Mouse (Mus musculus) brain, adult 2 months (tissue): Measurements from ENCODE around the gene Cfap57.
A peak's percentile ranks its signal among the peaks of the same experiment; 100 is the strongest.

ENCODE experiments used
- DNase-seq: peaks from one replicate; pipeline ENCODE4 v3.0.0; 2011; ENCODE audit warnings: low read depth, low spot score

Cfap57 gene

DNA sequence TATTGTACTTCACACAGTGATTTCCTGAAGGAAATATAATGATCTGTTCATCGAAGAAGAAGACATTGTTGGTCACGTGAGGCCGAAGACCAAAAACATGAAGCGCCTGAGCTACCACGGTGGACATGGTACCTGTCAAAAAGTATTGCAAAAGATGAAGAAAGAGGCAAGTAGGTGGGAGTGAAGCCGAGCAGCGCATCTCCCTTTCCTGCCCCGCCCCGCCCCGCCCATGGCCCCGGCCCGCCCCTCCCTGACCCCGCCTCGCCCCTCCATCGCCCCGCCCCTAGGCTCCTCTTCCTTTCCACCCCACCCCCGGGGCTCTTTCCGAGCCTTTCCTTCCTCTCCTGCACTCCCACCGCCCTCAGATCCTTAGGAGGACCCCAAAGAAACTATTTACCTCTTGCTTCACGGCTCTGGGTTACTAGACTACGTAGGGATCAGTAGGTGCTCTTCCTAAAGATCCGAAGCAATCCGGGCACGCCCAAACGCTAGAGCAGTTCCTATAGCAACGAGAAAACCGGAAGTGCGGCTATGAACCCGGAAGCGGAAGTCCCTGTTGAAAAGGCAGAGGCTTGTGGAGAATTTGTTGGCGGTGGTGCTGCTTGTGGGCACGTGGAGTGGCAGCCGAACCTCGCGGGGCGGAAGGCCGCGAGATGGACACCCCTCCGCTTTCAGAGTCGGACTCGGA is at the start of gene Cfap57, which contains the start of gene Ebna1bp2:
Gene Cfap57 (minus strand): TSS at position 499 of the 688 bp plus-strand sequence.
Gene Ebna1bp2 (plus strand): TSS at position 521 of the 688 bp plus-strand sequence.
- peak; percentile 97 for DNase-seq

DNA sequence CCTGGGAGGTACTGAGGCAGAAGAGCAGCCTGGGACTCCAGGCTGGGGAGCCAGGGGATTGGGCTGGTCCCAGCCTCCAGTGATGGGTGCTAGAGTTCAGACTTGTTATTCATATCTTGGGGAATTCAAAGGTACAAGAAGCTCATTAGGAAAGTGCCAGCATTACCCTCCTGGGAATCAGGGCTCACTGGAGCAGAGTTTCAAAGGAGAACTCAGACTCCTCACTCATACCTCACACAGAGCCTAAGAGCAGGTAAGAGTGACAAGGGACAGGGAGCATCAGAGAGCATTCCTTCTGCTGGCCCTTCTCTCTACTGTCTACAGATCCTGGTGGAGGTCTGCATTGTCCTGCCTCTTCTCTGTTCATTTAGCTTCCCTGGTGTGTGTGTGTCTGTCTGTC is 38.1 kb upstream of the Cfap57 start, which contains the start of gene Olfr62:
Gene Olfr62 (plus strand): TSS at position 301 of the 400 bp plus-strand sequence.
- DNase-seq: no peak

DNA sequence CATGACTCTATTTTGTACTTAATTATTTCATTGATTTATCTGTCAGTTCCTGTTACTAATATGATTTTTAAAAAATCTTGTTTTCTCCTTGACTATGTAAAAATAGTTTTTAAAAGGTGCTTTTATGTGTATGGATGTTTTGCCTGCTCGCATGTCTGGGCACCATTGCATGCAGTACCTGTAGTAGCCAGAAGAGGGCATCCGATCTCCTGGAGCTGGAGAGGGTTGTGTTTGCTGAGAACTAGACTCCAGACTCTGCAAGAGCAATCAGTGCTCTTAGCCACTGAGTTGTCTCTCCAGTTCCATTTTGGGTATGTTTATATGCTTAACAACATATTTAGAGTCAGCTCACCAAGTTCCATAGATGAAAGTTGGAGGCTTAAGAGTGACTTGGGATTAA is 24.7 kb upstream of the Cfap57 start:
- DNase-seq: peak; percentile 77

DNA sequence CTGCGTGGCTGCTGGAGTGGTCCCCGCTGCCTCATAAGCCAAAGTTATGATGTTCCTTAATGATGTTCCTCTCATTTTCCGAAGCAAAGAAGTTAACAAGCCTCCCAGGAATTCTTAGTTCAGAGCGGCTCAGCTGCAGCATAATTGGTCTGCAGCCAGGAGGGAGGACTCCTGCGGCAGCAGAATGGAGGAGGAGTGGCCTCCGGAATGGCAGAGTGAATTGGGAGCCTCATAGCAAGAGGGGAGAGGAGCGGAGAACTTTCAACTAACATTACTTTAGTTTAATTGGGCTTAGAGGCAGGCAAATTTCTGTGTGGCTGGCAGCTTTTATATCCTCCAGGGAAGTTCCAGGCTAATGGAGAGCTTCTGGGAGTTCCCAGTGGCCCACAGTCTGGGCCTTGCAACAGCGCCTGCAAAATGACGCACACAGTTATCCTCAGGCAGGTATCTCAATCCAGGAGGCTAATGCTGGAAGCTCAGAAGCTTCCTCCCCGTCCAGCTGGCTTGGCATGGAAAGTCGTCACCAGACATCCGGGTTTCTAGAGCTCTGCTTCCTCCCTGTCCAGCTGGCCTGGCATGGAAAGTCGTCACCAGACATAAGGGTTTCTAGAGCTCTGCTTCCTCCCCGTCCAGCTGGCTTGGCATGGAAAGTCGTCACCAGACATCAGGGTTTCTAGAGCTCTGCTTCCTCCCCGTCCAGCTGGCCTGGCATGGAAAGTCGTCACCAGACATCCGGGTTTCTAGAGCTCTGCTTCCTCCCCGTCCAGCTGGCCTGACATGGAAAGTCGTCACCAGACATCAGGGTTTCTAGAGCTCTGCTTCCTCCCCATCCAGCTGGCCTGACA is 22.0 kb upstream of the Cfap57 start:
- DNase-seq: peak; percentile 58

DNA sequence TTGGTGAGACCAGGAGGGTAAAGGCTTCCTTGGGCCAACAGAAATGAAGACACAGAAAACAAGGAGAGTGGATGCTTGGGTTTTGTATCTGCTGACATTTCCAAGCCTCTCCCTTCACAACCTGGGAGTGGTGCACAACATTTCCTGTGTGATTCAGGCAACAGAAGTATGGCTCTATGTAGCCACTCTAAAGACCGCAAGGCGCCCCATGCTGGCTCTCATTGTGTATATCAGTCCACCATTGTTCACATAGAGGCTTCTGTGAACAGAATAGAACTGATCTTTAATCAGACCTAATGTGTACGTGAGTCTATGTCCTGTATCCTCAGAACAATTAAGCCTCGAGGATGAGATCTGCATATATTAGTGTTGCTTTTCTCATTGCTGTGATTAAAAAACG is 9.7 kb upstream of the Cfap57 start:
- DNase-seq: no peak

DNA sequence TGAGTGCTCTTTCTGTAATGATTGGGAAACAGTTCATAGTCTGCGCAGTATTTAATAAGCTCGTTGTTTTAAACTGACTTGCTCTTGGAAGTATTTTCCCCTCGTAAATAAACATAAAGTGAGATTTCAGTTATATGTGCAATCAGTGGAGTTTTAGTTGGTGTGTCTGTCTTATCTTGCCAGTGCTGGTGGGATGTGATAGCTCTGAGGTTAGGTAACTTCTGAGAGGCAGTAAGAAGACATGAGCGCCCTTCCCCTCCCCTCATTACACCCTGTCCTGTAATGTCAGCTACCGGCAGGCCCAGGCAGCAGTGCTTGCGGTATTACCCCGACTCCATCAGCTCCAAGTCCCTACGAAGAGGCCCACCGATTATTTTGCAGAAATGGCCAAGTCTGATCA is 1.2 kb upstream of the Cfap57 start:
- no peak for DNase-seq

DNA sequence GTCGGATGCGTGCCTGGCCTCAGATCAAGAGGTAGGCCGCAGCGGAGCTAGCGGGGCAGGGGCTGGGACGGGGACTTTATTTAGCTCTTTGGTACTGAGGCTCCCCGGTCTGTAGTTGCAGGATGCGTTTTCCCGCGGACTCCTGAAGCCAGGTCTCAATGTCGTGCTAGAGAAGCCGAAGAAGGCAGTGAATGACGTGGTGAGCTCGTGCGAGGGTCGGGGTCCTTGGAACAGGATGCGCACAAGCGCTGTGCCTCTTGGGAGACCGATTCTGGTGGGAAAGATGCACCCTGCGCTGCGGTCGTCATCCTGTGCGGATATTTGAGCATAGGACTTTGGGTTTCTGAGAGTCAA is 367 bp upstream of the Cfap57 start:
- no peak for DNase-seq

DNA sequence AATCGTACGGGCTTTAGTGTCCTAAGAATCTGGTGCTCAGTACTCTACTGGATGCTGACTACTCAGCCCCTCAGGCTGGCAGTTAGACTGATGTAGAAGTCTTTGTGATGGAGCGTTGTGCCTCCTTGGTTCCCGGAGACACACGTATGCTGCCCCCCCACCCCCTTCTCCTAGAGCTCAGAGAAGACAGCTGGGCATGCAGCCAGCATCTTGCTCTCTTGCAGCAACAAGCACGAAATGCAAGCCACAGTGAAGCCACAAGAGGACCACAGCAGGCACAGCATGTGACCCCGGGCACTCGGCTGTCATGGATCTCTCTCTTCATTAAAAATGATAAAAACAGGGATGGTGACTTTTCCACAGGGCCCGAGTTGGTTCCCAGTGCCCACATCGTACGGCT is 5.2 kb downstream of the Cfap57 start:
- no peak for DNase-seq

DNA sequence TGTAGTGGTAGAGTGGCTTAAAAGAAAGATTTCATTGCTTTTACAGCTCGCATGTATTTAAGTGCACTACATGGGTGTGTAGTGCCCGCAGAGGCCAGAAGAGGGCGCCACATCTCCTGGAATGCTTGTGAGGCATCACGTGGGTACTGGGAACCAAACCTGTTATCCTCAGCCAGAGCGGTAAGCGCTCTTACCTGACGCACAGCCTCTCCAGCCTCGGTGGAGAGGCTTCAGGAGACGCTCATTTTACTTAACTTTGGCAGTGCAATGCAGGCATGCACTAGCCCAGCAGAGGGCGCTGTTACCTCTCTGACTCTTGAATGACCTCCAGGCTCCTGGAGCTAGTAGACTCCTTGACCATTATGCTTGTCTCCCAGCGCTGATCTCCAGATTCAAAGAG is 8.0 kb downstream of the Cfap57 start:
- peak; percentile 6 for DNase-seq

DNA sequence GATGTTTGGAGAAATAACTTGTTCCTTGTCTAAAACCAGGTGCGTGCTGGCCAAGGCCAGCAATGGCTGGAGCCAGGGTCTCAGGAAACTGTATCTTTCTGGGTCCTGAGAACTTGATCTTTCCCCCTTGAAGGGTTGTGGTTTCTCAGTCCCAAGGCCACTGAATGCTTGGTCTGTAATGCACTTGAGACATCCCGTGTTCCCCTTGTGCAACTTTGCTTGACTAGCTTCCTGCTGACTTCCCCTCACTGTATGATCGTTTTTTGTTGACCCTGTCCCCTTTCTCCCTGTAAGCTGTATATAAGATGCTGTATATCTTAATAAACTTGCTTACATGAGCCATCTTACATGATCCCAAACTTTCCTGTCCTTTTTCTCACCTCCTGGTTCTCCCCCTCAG is 10.7 kb downstream of the Cfap57 start:
- DNase-seq: no peak

DNA sequence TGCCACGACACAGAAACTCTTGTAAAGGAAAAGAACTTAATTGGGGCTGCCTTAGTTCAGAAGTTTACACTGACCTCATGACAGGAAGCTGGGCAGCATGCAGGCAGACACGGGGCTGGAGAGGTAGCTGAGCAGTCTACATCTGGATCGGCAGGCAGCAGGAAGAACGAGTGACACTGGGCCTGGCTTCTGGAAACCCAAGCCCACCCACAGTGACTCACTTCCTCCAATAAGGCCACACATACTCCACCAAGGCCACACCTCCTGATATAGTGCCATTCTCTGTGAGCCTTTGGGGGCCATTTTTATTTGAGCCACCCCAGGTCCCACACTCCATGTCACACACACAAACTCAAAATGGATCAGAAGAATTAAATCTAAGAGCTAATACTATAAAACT is 16.5 kb downstream of the Cfap57 start:
- DNase-seq: no peak

DNA sequence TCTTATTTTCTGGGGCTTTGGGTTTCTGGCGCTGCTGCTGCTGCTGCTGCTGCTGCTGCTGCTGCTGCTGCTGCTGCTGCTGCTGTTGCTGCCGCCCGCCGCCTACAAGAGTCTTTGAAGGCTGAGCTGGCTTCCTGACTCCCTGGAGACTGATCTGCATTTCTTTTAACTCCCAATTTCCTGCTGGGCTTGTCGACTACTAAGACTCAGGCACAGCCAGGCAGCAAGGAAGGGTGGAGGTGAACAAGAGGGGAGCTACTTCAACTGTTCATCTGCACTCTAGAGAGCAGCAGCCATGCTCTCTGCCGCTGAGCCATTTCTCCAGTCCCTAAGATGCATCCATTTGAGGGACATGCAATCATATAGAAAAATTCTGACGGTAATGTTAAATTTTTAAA is 30.8 kb downstream of the Cfap57 start:
- peak; percentile 33 for DNase-seq

DNA sequence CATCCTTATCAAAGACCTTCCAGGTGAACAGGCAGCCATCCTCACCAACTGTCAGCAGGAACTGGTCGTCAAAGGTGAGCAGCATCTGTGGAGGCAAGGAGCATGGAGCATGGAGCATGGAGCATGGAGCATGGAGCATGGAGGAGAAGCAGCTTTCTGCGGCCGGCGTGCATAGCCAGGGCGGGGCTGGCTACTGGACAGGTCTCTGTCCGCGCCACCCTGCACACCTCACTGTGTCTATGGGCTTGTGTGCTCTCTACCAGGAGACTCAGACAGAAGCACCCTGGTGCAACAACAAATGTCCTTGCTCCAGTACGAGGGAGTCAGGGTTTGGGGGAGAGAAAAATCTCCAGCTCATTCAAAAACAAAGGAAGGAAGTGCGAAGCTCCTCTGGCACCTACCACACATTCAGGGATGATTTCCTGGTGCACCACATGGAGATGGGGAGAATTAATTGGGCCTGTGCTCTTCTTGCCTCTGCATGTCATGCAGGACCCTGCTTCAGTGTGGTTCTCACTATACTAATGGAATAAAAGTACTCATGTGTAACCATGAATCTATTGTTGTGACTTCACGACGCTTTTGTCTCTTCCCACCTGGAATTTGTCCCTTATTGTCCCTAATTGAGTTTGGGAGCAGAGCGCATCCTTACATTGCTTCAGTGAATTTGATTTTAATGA is 31.4 kb downstream of the Cfap57 start:
- no peak for DNase-seq

DNA sequence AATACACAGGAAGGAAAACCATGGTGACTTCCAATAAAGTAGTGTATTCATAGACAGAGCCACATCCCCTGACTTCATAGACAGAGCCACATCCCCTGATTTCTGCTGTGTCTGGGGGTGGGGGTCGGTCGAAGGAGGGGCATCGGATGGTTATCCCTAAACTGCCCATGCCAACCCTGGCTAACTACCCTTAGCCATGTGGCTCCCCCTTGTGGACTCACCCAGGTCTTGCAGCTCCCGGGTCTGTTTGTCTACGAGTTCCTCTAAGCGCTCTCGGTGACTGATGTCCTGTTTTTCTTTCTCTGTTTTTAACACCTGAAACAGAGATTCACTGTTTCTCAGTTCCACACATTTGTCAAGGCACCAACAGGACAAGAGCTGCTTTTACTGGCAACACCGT is 37.9 kb downstream of the Cfap57 start:
- DNase-seq: no peak

DNA sequence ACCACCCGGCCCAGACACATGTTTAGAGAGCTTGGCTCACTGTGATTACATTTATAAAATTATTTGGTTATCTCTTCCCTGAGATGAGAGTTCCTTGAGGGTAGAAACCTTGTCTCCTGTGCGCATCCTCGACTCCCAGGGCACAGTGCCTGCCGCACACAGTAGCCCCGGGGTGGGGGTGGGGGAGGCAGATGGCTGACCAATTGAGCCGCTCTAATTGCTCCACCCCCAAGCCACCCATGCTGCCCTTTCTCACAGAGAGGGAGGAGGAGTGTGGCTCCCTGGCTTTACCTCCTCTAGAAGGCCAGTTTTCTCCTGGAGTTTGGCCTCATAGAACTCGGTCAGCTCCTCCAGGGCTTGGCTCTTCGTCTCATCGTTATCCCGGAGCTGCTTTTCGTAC is 39.1 kb downstream of the Cfap57 start:
- DNase-seq: no peak

DNA sequence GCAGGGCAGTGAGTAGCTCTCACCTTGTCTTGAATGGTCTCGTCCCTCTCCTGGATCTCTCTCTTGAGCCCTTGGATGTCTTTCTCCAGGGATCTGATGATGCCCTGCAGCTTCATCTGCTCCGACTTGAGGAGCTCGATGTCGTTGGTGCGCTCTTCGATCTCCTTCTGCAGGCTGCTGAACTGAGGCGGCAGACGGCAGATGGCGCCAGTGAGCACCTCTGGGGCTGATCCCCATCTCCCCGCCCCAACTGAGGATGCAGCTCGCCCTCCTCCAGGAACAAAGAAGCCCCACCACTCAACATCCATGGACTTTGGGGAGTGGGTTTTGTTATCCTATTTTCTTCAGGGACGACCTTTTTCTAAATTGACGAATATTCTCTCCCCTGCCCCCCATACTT is 41.3 kb downstream of the Cfap57 start:
- peak; percentile 36 for DNase-seq

DNA sequence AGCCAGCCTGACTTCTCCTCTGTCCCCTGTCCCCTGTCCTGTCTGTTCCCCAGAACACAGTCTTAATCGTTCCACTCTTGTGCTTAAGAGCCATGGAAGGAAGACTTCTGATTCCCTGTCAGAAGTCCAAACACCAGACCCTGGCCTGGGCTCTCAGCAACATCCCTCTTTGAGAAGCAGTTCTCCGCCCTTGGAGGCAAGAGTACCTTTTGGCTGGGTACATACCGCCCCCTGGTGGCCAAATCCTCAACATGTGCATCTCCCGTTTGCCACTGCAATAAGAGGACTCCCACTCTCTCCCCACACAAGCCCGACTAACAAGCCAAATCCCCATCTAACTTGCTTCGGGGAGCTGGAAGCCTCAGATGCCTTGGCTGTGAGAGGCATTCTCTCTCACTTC is 44.5 kb downstream of the Cfap57 start:
- peak; percentile 90 for DNase-seq

DNA sequence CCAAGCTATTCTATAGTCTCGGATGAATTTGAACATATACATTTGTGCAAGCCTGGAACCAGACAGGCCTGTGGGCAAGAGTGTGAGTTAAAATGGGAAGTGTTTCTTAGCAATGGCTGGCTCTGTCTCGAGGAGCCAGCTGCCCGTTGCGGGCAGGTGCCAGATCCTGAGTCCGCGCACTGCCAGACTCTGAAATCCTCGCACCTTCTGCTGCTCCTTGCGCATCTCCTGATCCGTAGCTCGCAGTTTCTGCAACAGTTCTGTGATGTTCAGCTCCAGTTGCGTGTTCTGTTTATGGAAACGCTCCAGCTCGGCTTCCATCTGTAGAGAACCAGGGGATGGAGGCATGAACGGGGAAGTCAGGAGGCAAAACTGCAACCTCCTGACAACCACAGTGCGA is 49.1 kb downstream of the Cfap57 start:
- peak; percentile 89 for DNase-seq

DNA sequence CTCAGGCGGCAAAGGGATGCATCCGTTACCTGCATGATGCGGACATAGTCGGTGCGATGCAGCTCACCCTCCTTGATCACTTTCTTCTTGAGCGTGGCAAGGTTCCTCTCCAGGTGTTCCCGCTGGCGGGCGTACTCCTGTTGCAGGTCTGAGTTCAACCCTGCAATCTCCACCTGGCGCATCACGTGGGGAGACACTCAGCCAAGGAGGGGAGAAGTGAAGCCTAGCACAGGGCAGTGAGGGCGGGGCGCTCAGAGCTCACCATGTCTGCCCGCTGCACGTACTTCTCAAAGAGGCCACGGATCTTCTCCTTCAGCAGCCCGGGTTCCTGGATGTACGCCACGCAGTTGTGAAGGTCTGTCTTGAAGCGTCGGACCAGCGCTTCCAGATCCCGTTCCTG is 51.3 kb downstream of the Cfap57 start:
- no peak for DNase-seq

DNA sequence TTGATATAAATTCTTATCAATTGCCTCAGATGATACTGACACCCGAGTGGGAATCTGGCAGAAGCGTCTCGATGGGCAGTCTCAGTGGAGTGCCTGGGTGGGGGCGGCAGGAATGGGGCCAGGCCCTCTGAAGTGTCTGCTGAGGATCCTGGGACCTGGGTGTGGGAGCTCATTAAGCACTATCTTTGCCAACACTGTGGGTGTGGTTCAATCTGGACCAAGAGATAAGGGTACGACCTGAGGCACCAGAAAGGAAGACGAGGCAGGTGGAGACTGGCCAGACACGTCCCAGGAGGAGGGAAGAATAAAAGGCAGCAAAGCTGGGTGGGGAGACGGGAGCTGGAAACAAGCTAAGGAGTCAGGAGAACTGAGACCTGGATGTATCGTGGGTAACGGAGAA is 51.9 kb downstream of the Cfap57 start:
- no peak for DNase-seq

DNA sequence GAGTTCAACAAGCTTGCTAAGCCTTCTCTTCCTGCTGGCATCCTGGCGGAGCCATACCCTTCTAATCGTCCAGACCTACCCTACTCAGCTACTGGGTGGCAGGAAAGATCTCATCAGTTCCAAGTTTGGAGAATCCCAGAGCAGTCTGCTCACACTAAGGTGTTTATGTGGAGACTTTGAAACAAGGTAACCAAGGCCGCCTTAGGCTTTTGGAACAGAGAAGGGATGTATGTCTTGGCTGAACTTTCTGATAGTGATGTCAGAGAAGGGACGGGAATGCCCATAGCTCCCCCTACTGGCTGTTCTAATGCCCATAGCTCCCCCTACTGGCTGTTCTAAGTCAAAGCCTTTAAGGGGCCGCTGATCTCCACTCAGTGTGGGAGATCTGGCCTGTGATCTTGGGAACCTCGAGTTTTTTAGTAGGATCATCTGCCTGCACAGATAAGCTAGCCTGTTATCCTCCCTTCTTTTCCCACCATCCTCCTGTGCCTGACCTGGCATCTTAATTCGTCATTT is 54.4 kb downstream of the Cfap57 start:
- DNase-seq: peak; percentile 72

DNA sequence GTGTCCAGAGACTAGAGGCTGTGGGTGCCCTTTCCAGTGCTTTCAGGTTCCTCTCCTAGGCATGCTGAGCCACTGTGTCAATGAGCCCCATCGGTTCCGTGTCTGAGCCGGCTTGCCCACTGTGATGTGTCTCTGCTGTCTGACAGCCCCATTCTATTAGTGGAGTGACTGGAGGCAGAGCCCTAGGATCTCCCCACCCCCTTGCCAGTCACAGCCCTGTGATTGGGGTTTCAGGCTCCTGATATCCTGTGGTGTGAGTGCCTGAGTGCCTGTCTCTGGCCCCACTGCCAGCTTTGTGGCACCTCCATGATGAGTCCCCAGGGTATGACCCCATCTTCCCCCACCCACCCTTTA is 55.7 kb downstream of the Cfap57 start:
- no peak for DNase-seq
